Mouse (Mus musculus): ENCODE data around the gene Atp5k. TPM values are rescaled to one million over a fixed set of nuclear protein-coding genes. Genes with fewer than 3 reads are reported as not detected.

Gene Atp5k
- total RNA-seq (2021) (100 to 1,000 TPM; 370 to 504 TPM), polyA plus RNA-seq (2012; rRNA removed) (22.4 and 22.9 TPM in 2 replicates)
- long read RNA-seq, transcript Atp5k-201 (4 exons, 371 nt) = major isoform, 444 of 456 reads
- long read RNA-seq, transcript Atp5k-203 (3 exons, 563 nt) = minor isoform, 7 of 456 reads
- long read RNA-seq, partial matches to known transcripts = 4 of 456 reads
- long read RNA-seq, other reads (novel, unspliced or antisense) = 0 of 456 reads

DNA sequence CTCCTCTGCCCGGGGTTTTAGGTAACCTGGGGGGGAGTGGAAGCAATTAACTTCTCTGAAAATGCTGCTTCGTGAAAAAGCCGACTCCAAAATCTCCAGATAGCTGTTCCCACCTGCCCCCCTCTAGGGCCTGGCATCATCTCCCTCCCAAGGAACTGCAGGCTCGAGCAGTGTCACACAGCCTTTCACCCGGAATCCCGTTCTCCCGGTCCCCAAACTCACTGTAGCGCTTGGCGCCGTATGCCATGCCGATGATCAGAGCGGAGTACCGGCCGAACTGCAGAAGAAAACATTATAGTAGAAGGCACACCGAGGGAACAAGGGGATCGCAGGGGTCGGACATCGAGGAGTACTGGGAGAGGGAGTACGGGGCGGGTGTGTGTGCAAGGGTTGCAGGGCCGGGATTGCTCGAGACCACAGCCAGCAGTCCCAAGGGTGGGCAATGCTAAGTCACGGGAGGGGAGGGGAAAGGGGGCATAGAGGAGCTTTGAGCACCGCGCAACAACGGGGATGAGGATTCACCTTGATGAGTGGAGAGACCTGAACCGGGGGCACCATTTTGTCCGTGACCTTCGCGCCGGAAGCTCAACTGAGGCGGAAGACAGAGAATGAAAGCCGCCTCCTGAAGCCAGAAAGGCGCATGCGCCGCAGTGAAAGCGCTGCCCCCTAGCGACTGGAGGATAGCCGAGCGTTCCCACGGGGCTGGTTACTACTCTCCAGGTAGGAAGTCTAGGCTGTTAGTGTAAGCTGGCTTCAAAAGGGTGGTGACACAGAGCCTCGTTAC lies at the start of gene Atp5k:
Gene Atp5k, minus strand, starts transcription at position 645 of the 784 bp plus-strand sequence.
- peak; percentile 94 for DNase-seq

DNA sequence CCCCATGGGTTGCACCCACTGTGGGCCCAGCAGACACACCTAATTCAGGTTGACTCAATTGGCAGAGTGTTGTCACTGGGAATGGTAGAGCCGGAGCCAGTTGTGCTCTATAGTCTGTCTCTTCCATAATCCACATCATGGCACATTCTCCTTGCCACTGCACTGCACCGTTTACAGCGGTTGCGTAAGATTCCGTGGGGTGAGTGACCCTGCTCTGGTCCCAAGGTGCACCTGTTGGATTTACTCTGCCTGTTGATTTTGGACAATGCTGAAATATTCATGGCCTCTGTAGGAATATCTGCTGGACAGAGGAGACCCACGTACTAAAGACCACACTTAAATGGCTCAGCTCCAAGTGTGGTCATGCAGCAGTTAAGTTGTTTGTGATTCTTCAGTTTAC lies 48.8 kb upstream of the Atp5k start:
- DNase-seq = no peak

DNA sequence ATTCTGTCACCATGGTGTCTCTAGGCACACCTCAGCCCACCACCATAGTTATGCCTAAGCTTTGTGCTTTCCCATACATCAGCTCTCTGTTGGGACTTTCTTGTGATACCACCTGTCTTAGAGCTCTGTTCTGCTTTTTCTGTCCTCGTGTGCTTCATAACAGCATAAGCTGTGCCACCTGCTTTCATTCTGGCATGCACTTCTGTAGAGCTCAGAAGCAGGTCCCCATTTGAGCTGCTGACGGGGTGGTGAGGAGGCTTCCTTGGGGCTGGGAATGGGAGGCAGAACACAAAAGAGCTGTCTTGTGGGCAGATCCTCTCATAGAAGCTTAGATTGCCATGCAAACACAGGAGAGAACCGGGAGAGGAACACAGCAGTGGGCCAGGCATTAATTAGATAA lies 41.7 kb upstream of the Atp5k start:
- no peak for DNase-seq

DNA sequence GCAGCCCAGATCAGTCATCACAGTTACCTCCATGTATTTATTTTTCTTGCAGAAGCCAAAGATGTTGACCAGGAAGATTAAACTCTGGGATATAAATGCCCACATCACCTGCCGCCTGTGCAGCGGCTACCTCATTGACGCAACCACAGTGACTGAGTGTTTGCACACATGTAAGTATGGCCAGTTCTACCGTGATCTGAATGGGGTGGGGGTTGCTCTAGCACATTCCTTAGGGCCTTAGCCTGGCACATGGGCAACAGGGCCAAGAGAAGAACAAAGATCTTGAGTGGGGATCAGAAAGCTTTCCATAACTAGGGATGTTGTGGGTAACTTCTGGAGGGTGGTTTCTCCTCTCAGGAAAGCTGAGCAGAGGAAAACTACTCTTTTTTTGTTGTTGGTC lies 39.5 kb upstream of the Atp5k start:
- no peak for DNase-seq

DNA sequence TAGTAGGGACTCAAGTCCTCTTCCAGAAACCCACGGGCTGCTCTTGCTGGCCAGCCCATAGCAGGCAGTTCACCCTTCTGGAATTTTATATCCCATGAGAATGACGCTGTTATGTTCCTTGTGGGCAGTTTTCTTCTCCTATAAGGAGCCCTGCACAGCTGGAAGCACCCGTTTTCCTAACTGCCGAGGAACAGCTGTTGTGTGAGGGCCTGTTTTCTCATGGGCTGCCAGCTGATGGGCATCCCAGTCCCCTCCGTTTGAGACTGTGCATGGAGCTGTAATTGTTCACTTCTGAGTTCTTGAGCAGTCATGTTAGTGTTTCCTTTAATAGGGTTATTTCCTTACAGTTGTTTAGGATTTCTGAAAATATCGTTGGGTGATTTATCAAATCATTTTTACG lies 35.4 kb upstream of the Atp5k start:
- no peak for DNase-seq

DNA sequence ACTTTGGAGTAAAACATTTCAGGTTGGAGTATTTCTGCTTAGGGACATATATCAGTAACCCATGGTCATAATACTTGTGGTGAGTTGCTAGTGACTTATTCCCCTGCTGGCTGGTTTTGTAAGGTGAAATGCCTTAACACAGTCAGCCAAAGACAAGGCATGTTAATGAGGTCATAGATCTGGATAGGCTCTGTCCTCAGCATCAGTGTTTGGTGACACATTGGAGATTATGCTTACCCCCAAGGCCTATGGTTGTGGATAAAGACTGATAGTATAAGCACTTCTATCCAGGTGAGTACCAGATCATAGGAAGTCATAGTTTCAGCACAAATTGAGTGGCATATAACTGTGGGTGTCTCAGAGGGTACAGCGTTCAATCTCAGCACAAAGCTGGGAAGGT lies 32.4 kb upstream of the Atp5k start:
- DNase-seq = no peak

DNA sequence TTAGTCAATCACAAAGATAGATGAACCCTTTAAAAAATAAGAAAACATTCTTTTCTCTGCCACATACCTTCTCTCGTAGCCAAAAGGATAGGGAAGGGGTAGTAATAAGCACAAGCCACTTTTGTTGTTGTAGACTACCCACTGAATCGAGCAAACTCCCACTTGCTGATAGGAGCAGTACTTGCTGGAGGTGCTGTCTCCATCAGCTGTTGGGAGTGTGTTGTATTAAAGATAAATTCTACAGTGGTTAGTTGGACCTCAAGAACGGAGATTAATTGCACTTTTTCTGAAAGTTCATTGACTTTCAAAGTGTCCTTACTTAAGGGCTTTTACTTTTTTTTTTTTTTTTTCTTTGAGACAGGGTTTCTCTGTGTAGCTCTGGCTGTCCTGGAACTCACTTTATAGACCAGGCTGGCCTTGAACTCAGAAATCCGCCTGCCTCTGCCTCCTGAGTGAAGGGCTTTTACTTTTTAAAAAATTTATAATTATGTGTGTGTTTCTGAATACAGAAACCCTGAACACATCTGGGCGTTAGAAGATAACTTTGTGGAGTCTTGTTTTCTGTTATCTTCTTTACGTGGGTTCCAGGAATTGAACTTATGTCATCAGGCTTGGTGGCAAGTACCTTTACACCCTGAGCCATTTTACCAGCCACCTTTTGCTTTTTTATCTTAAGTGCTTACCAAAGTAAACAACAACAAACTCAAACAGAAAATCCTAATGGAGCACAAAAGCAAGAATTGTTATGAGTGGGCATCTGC lies 31.1 kb upstream of the Atp5k start:
- no peak for DNase-seq

DNA sequence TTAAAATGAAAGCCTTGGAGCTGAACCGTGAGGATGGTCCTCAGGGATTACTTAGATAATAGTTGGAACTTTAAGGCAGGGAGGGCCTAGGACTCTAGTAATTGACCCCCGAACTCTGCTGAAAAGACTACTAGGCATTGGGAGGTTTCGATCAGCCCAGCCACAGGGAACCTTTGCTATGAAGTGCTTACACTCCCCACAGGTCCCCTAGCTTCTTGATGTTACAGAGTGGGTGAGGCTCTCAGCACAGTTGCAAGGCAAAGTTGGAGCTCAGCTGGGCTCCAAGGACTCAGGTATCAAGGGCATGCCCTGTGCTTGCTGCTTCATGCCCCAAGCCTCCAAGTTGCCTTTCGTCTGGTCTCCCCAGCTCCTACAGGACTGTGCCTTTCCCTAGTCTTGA lies 28.2 kb upstream of the Atp5k start:
- DNase-seq = no peak

DNA sequence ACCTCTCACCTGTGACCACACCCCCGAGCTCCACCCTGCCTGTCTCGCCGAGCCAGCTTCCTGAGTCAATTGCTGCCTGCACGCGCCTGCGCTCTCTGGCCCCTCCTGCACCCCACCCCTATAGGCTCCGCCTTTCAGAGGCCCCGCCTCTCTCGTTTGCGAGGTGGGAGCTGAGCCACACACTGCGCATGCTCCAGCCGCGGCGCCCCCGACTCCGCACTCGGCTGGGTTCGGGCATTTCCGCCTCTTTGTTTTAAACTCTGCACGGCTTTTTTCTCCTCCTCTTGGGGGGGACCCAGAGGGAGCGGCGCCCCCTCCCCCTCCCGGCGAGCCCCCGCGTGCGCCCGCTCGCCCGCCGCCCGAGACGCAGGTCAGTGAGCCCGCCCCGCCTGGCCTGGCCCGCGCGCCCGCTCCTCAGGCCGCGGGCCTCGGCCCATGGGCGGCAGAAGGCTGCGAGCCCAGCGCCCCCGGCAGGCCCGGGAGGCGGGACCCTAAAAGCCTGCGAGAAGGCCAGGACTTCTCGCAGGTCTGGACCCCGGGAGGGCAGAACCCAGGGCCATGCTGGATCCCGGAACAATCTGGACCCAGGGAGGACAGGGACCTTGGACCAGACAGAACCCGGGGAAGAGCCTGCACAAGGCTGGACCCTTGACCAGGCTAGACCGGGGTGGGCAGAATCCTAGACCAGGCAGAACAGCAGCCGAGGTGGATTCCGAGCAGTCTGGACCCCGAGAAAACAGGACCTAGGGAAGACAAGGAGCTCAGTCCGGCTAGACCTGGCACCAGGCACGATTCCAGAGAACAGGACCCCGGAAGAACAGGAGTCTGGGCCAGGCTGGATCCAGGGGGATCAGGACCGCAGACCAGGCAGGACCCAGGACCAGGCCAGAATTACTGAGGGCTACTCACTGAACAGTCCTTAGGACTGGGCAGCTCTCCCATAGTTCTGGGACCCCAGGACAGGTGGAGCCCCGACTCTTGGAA lies 27.1 kb upstream of the Atp5k start, which contains the start of gene Pcgf3:
Gene Pcgf3, plus strand, starts transcription at position 151 of the 984 bp plus-strand sequence.
- DNase-seq = peak; percentile 98

DNA sequence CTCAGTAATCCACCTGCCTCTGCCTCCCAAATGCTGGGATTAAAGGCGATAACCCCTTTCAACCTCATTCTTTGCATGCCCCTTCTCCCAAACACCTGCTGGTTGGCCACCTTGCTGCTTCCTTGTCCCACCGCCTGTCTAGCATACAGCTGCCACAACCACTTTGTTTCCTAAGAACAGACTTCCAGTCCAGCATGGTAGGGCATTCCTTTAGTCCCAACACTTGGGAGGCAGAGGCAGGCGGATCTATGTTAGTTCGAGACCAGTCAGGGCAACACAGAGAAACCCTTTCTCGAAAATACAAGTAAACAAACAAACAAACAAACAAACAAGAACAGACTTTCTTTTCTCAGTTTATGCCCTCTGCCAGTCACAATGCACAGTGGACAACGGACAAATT lies 26.2 kb upstream of the Atp5k start:
- DNase-seq = no peak

DNA sequence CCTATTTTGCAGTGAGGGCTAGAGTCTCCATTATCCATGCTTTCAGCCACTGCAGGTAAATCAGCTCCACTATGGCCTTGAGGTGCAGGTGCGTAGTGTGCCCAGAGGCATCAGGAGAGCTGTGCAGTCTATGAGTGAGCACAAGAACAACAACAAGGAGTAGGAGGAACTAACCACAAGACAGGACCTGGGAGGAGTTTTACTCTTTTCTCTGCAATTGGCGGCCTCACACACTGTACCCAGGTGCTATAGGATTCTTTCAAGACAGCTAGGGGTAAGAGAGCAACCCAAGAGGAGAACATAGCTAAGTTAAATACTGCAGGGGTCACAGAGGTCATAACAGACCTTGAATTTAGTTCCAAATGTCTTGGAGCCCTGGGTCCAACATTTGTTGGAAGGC lies 24.5 kb upstream of the Atp5k start:
- no peak for DNase-seq

DNA sequence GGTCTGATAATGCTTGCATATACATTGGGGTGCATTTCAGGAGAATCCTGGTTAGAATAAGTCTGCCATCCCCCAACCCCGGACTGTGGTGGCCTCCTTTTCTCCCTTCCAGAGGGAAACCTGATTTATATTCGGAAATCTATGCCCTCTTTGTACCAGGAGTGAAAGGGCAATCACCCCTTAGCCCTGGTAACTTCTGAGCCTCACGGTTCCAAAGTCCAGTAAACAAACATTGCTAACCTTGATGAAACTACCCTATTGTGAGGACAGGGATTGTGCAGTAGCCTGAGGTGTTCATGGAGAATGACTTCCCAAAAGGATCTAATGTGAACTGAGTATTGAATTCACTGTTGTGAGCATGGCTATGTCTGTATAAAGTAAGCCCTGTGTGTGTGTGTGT lies 19.8 kb upstream of the Atp5k start:
- DNase-seq = no peak

DNA sequence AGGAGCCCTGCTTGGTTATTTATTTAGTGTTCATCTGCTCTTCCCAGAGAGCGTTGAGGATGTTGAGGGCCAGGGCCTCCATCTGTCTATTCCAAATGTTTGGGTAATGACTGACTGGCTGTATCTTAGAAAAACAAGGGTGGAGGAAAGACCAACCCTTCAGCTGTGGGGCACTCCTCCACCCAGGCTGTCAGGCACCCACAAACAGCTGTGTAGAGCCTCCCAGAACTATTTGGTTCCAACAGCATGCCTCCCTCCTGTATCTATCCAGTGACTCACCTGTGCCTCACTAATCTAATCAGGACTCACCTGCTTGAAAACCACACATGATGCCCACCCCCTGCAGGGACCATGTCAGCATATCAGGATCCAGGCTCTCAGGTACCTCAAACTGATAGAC lies 18.2 kb upstream of the Atp5k start:
- no peak for DNase-seq

DNA sequence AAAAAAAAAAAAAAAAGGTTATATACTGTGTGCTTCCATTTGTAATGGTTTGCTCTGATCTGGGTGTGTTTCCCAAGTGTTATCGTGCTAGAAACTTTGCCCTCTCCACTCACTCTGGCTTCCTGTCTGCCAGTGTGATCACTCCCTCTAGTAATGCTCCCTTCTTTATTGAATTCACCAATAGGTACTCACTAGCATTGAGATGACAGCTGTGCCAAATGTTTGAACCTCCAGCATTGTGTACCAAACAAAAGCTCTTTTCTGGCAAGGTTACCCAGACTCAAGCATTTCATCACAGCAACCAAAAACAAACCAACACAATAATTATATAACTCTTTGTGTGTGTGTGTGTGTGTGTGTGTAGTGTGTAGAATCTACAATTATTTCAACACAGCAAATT lies 17.4 kb upstream of the Atp5k start:
- DNase-seq = no peak

DNA sequence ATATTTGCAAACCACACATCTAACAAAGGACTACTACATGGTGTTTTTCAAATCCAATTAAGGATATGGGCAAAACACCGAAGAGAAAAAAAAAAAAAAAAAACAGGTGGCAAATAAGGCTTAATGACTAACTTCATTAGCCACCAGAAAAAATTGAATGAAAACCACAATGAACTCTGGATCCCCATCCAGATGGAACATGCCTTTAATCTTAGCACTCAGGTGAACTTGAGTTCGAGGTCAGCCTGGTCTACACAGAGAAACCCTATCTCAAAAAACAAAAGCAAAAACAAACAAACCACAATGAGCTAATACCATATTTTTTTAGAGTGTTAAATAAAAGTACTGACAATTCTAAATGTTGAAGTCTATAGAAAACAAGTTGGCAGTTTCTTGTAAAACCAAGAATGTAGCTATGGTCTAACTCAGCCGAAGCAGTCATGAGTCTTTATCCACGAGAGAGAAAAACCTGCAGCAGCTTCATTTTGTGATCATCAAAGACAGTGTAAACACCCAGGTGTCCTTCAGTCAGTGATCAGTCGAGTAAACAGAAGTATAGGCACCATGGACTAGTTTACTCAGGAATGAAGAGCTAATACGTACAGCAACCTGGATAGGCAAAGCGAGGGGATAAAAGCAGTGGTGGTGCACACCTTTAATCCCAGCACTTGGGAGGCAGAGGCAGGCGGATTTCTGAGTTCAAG lies 16.7 kb upstream of the Atp5k start:
- no peak for DNase-seq

DNA sequence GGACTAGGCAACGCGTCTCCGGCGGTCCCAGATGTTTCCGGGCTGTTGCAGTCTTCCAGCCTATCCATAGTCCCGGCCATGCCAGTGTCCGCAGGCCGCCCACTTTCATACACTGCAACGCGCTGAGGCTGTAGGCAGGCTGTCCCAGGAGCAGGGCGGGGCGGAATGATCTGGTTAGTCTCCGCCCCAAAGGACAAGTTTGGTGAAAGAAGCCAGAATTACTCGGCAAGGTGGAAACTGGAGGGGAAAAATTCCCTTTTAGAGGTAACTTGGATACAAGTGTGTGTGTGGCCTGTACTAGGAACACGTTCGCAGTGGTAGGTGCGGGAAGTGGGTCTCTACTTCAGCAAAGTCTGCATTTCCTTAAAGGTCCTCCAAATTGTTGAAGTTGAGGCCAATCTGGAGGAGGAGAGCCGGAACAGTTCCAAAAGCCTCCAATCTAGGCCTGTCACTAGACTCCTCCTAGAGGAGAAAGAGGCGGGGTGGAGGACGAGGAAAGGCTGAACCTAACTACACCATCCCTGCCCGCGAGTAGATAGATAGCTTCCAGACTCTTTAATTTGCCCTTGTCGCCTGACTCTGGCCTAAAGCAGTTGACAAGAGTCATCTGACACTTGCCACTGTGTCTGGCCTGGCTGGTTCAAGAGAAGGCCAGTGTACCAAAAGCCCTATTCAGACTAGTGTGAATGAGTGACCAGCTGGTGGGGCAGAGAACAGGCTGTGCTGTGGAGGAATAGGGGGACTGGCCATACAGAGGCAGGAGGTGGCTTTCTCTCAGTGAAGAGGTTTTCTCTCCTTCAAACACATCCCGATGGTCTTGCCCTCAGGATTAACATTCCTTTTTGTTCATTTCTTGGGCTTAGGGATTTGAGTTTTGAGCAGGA lies 14.8 kb upstream of the Atp5k start, which contains the start of gene Mfsd7a:
Gene Mfsd7a, minus strand, starts transcription at position 107 of the 884 bp plus-strand sequence.
- peak; percentile 90 for DNase-seq

DNA sequence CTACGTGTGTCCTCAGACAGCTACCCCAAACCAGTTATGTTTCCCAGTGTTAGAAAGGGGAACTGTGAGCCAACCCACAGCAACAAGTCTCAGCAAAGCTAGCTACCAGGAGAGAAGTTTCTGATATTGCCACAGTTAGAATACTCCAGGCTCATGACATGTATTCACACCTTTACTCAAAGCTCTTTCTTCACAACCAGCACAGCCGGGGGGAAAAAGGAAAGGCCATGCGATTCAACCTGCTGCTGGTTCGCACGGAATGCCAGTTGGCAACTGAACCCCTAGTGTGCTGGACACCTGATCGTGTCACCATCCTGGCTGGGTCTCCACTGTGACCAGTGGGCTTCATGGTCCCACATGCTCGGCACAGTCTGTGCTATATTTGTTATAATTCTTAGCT lies 13.6 kb upstream of the Atp5k start:
- DNase-seq = no peak

DNA sequence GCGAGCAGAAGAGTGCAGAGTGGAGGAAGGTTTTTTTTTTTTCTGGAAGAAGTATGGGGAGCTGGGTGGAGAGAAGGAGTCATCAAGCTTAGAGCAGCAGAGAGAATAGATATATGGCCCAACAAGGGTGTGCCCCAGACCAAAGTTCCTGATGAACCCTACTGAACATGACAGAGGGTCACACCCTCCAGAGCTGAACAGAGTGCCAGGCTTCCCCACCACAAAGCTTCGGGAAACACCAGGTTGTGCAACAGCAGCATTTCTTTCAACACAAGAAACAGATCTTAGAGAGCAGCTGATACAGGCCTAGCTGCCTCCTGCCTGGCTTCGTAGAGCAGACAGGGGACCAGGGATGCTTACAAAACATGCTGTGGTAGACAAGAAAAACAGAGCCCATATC lies 12.7 kb upstream of the Atp5k start:
- no peak for DNase-seq

DNA sequence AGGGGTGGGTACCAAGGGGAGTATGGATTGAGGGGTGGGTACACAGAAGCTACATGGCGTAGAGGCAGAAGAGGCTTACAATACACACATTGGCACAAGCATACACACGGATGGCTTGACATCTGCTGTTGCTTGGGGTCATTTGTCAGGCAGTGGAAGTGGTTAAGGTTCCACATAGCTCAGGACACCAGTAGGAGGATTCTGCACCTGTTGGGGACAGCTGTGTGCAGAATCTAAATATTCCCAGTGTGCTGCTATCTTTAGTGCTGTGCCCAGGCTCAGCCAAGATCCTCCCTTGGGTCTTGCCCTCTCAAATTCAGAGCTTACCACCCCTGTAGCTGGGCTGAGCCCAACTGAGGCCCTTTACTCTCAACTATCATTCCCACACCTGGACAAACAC lies 1.9 kb upstream of the Atp5k start:
- no peak for DNase-seq

DNA sequence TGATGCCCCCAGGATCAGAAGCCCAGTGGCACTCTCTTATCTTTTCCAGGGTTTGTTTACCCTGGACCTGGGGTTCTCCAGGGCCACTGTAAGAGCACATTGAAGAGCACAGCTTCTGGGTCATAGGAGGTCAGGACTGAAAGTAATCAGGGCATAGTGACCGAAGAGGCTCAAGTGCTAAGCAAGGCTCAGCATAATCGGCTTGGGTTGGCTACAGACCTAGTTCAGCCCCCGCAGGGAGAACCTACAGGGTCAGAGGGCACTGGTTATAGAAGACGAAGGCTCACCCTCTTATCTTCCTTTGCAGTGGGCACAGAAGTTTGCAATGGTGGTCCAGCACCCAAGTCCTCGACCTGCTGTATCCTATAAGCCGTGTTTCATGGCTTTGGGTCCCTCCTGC lies 3.1 kb downstream of the Atp5k start:
- DNase-seq = no peak
